Mouse (Mus musculus): Measurements from ENCODE around the gene Vmn2r121.

Gene Vmn2r121

DNA sequence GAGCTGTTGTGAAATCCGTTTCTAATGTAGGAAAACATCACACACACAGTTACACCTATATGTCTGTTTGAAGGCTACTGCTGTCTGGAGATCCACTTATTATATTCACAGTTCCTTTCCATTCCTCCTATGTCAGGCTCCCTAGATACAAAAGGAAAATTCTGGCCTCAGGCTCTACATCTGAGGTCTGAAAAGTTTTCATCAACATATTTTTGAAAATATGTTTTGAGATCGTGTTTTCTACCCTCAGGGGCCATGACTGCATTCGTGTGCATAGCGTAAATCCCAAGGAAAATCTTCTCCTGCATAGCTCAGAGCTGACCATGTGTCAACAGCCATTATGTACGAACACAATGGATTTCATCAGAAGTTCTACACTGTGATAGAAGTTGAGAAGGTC, at the start of gene Vmn2r121:
Vmn2r121 (minus strand) TSS at position 101 of the 400 bp plus-strand sequence.
- no peak for DNase-seq
